Mouse (Mus musculus) forebrain, embryonic 14.5 days (tissue): Measurements from ENCODE around the gene Nkiras2. TPM values are rescaled to one million over a fixed set of nuclear protein-coding genes. Genes with fewer than 3 reads are reported as not detected.
A peak's percentile ranks its signal among the peaks of the same experiment; 100 is the strongest.
"Not testable (repeated sequence)": the region's sequence is repeated elsewhere in the genome, so short reads cannot be mapped to it uniquely, and the experiment has no call there.

Source experiments
- ATAC-seq: fragments of 200-750 bp; cut with Nextera tagmentation; 2 replicates; pipeline ENCODE4 v1.8.0; 2017; ENCODE audit warnings: mild to moderate bottlenecking, moderate library complexity
- DNase-seq: peaks from one replicate; pipeline ENCODE4 v3.0.0-alpha.2; 2015; ENCODE audit warnings: low spot score
- H3K27ac ChIP-seq: fragments of 300-500 bp; sonication (generic); 2 replicates; pipeline ENCODE4 v1.5.1; 2014; ENCODE audit warnings: low read depth, mild to moderate bottlenecking, control low read depth, low read length, moderate library complexity
- H3K27me3 ChIP-seq: fragments of 300-500 bp; sonication (generic); replicated peaks from 2 replicates; pipeline ENCODE4 v1.6.1; 2014; ENCODE audit warnings: low read length, control low read depth, mixed read lengths; ENCODE audit not compliant: control insufficient read depth, insufficient read depth
- H3K36me3 ChIP-seq: fragments of 300-500 bp; sonication (generic); 2 replicates; pipeline ENCODE4 v1.6.1; 2014; ENCODE audit warnings: low read length, control low read depth; ENCODE audit not compliant: control insufficient read depth, insufficient read depth
- H3K4me1 ChIP-seq: fragments of 300-500 bp; sonication (generic); 2 replicates; pipeline ENCODE4 v1.6.1; 2014; ENCODE audit warnings: antibody characterized with exemption, low read length, control low read depth; ENCODE audit not compliant: control insufficient read depth, insufficient read depth
- H3K4me2 ChIP-seq: fragments of 300-500 bp; sonication (generic); 2 replicates; pipeline ENCODE4 v1.6.1; 2014; ENCODE audit warnings: mild to moderate bottlenecking, control low read depth, low read length
- H3K4me3 ChIP-seq: fragments of 300-500 bp; sonication (generic); 2 replicates; pipeline ENCODE4 v1.5.1; 2014; ENCODE audit warnings: low read depth, low read length, control low read depth
- H3K9ac ChIP-seq: fragments of 300-500 bp; sonication (generic); 2 replicates; pipeline ENCODE4 v1.6.1; 2014; ENCODE audit warnings: mild to moderate bottlenecking, low read length, control low read depth, moderate library complexity
- H3K9me3 ChIP-seq: fragments of 300-500 bp; sonication (generic); replicated peaks from 2 replicates; pipeline ENCODE4 v1.6.1; 2016; ENCODE audit warnings: low read length, control low read depth, mixed read lengths; ENCODE audit not compliant: control insufficient read depth
- WGBS: fragments of 180-500 bp; shearing (Covaris S2); extraction: QIAGEN DNeasy Blood & Tissue Kit; methylation state at CpG from one replicate; pipeline ENCODE4 v1.1.7; 2014; 5-methylcytosine and 5-hydroxymethylcytosine counted together
- polyA plus RNA-seq: library from polyadenylated mRNA; unstranded; fragments of >200 nt; fragmentation: Nextera tagmentation; extraction: Ambion mirVana; gene quantifications from 2 replicates; pipeline ENCODE4 v1.2.1, GENCODE M21; 2014

Gene Nkiras2
- polyA plus RNA-seq, 1 experiment from 2014 or later, result 122 TPM

DNA sequence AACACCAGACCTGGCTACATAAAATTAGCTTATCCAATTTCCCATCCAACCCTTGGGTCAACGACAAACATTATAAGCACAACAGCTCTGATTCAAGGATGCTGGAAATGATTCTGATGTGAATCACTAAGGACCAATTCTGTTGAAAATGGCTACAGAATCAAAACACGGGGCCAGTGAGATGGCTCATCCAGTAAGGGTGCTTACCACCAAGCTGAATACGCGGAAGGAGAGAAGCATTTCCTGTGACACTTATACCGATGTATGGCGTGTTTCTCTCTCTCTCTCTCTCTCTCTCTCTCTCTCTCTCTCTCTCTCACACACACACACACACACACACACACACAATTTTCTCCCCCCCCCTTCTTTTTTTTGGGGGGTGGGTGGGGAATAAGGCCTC lies 11.9 kb upstream of the Nkiras2 start:
- DNase-seq (no peak), ATAC-seq (no peak)
- Histone ChIP-seq H3K36me3 (peaks cover 10% of the 10 kb centered on the region), H3K9me3 (no peaks in the 10 kb centered on the region), H3K4me3 (no peak overlapping the region), H3K9ac (no peak overlapping the region), H3K27me3 (no peaks in the 10 kb centered on the region), H3K4me2 (no peak overlapping the region), H3K4me1 (no peaks in the 10 kb centered on the region), H3K27ac (no peak overlapping the region)
- 92% methylated on average over 6 of the region's 6 CpGs for WGBS

GRCm38 (mm10) chr11:100608796-100609195 lies 10.2 kb upstream of the Nkiras2 start:
- H3K9ac ChIP-seq, result no peak overlapping the region
- H3K4me2 ChIP-seq, result no peak overlapping the region
- H3K9me3 ChIP-seq, result no peaks in the 10 kb centered on the region
- peaks cover 10% of the 10 kb centered on the region; the same call in 1 of the 2 replicates for H3K36me3 ChIP-seq
- ATAC-seq (no peak), DNase-seq (no peak)
- WGBS, result 85% methylated on average over 4 of the region's 4 CpGs
- H3K4me3 ChIP-seq, result no peak overlapping the region
- H3K27me3 ChIP-seq, result no peaks in the 10 kb centered on the region
- no peak overlapping the region for H3K27ac ChIP-seq
- H3K4me1 ChIP-seq, result no peaks in the 10 kb centered on the region

DNA sequence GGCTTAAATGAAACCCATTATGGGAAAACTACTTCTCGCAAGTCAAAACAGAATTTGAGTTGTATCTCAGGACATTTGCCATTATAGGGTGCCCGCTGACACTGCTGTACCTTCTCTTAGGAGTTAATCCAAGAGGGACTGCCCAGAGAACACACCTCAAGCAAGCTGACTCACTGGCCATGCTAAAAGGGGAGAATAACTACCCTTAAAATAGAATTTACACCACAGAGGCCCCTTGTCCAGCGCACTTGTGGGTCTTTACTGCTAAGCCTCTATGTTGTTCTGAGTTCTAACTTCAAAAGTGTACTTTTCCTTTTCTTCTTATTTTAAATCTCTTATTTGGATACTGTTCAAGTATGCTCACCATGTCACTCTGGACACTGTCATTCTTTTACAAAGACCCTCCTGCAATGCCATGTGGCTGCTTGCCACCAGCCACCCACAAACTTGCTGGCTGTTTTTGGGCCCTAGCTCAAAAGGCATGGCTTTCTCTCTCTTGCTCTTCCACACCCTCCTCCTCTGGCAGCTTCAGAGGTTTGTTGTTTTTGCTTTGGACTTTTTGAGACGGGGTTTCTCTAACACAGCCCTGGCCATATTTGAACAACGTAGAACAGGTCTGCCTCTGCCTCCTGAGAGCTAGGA lies 9.6 kb upstream of the Nkiras2 start:
- no peaks in the 10 kb centered on the region for H3K9me3 ChIP-seq
- H3K4me2 ChIP-seq, result no peak overlapping the region
- no peak overlapping the region for H3K9ac ChIP-seq
- no peaks in the 10 kb centered on the region for H3K27me3 ChIP-seq
- no peak overlapping the region for H3K27ac ChIP-seq
- DNase-seq, result no peak
- WGBS, result 90% methylated on average over 5 of the region's 5 CpGs
- H3K4me1 ChIP-seq, result no peaks in the 10 kb centered on the region
- peaks cover 10% of the 10 kb centered on the region; the same call in 1 of the 2 replicates for H3K36me3 ChIP-seq
- no peak for ATAC-seq
- H3K4me3 ChIP-seq, result no peak overlapping the region

GRCm38 (mm10) chr11:100609997-100610680 lies 8.9 kb upstream of the Nkiras2 start:
- Histone ChIP-seq H3K27ac (no peak overlapping the region), H3K27me3 (no peaks in the 10 kb centered on the region)
- 90% methylated on average over 9 of the region's 9 CpGs for WGBS

GRCm38 (mm10) chr11:100611627-100612026 lies 7.4 kb upstream of the Nkiras2 start:
- Histone ChIP-seq H3K27ac (no peak overlapping the region), H3K4me1 (no peaks in the 10 kb centered on the region), H3K4me2 (no peak overlapping the region), H3K4me3 (no peak overlapping the region), H3K36me3 (peaks cover 15% of the 10 kb centered on the region; the same call in 1 of the 2 replicates), H3K9ac (no peak overlapping the region), H3K27me3 (no peaks in the 10 kb centered on the region), H3K9me3 (no peaks in the 10 kb centered on the region)
- DNase-seq, result no peak
- no peak for ATAC-seq
- 85% methylated on average over 6 of the region's 6 CpGs for WGBS

More at GRCm38 (mm10) chr11:100609997-100610680, 8.9 kb upstream of the Nkiras2 start:
- H3K4me1 ChIP-seq, result no peaks in the 10 kb centered on the region
- ATAC-seq (no peak), DNase-seq (no peak)
- H3K9me3 ChIP-seq, result no peaks in the 10 kb centered on the region
- no peak overlapping the region for H3K4me3 ChIP-seq
- H3K4me2 ChIP-seq, result no peak overlapping the region
- H3K36me3 ChIP-seq, result peaks cover 10% of the 10 kb centered on the region; the same call in 1 of the 2 replicates
- H3K9ac ChIP-seq, result no peak overlapping the region

GRCm38 (mm10) chr11:100613241-100613640 lies 5.8 kb upstream of the Nkiras2 start:
- Histone ChIP-seq H3K27me3 (no peaks in the 10 kb centered on the region), H3K4me2 (no peak overlapping the region), H3K9me3 (no peaks in the 10 kb centered on the region), H3K4me1 (peaks cover 7% of the 10 kb centered on the region), H3K36me3 (peaks cover 14% of the 10 kb centered on the region; the same call in 1 of the 2 replicates), H3K4me3 (no peak overlapping the region), H3K27ac (no peak overlapping the region), H3K9ac (no peak overlapping the region)
- 83% methylated on average over 3 of the region's 3 CpGs for WGBS
- ATAC-seq (no peak), DNase-seq (peak; percentile 54)

DNA sequence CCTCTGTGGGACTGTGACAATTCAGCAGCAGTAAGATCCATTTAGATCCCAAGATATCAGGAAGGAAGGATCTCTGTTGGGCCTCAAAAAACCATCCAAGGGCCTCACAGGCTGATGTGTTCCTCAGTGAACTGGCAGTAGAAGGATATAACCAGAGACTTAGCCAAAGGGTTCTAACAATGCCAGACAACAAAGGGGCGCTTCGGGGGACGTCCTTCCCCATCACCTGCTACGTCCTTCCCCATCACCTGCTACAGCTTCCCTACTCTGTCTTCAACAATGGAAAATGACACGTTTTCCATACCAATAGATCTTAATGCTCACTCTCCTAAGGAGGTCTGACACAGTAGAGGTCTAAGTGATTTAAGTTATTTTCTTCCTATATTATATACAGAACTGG lies 2.7 kb upstream of the Nkiras2 start:
- H3K36me3 ChIP-seq, result 0 out of 2 replicates have a peak, but pooled peaks cover 5% of the 10 kb centered on the region
- ATAC-seq, result no peak
- H3K27ac ChIP-seq, result no peak overlapping the region
- DNase-seq, result no peak
- H3K9ac ChIP-seq, result no peak overlapping the region
- no peaks in the 10 kb centered on the region for H3K9me3 ChIP-seq
- no peak overlapping the region for H3K4me2 ChIP-seq
- no peak overlapping the region for H3K4me3 ChIP-seq
- H3K4me1 ChIP-seq, result peaks cover 12% of the 10 kb centered on the region
- WGBS, result 79% methylated on average over 5 of the region's 5 CpGs
- H3K27me3 ChIP-seq, result no peaks in the 10 kb centered on the region

- DNase-seq, H3K27ac ChIP-seq, H3K9ac ChIP-seq, H3K27me3 ChIP-seq, H3K4me3 ChIP-seq, H3K36me3 ChIP-seq, ATAC-seq, H3K4me2 ChIP-seq, H3K9me3 ChIP-seq: not testable (repeated sequence)
- 92% methylated on average over 7 of the region's 7 CpGs for WGBS
- peaks cover 12% of the 10 kb centered on the region for H3K4me1 ChIP-seq
These were observed 2.2 kb upstream of the Nkiras2 start for GRCm38 (mm10) chr11:100616836-100617235.

DNA sequence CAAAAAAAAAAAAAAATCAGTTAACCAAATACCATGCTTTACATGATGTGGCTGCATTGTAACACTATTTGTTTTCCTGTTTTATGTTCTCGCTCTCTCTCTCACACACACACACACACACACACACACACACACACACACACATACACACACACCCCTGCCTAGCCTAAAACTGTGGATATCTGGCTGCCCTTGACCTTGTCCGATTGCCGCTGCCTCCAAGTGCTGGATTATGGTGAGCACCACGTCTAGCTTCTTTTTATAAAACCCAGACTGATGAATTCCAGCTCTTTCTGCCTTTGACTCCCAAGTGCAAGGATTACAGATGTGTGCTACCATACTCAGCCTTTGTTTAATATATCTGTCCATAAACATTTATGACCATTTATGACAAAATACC lies 1.6 kb upstream of the Nkiras2 start:
- H3K27me3 ChIP-seq, result no peaks in the 10 kb centered on the region
- H3K27ac ChIP-seq, result no peak overlapping the region
- peaks cover 12% of the 10 kb centered on the region for H3K4me1 ChIP-seq
- H3K9ac ChIP-seq, result no peak overlapping the region
- 0 out of 2 replicates have a peak, but pooled peaks cover 5% of the 10 kb centered on the region for H3K36me3 ChIP-seq
- ATAC-seq, result no peak
- WGBS, result 91% methylated on average over 4 of the region's 4 CpGs
- DNase-seq, result no peak
- peak overlapping the region; percentile 91; the same call in 1 of the 2 replicates for H3K4me2 ChIP-seq
- no peaks in the 10 kb centered on the region for H3K9me3 ChIP-seq
- H3K4me3 ChIP-seq, result no peak overlapping the region
